Mouse (Mus musculus): Measurements from ENCODE around the gene Cacna2d3. TPM values are rescaled to one million over a fixed set of nuclear protein-coding genes. Genes with fewer than 3 reads are reported as not detected.

Gene Cacna2d3
- total and polyA plus RNA-seq, 2 experiments from 2014 or later: 0.19 TPM; not detected in 1

DNA sequence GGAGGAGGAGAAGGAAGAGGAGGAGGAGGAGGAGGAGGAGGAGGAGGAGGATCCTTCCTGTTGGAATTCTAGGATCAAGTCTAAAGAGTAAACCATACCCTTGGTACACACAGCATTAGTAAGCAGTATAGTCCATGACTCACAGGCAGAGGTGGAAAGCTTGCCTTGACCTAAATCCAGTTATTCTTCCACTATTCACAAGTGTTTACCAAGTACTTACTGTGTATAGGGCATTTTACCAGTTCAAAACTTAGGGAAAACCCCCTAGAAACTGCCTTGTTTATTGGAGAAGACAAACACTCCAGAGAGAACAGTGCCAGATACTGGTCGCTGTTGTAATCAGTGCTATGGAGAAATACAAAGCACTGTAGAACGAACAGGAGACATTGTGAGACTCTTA lies 443.3 kb downstream of the Cacna2d3 start:
- 68% methylated on average over 2 of the region's 2 CpGs for WGBS
- H3K4me1 ChIP-seq (ENCODE audit: control insufficient read depth, insufficient read depth): no peaks in the 10 kb centered on the region
- ATAC-seq (ENCODE audit: insufficient read depth, low read depth): no peak

DNA sequence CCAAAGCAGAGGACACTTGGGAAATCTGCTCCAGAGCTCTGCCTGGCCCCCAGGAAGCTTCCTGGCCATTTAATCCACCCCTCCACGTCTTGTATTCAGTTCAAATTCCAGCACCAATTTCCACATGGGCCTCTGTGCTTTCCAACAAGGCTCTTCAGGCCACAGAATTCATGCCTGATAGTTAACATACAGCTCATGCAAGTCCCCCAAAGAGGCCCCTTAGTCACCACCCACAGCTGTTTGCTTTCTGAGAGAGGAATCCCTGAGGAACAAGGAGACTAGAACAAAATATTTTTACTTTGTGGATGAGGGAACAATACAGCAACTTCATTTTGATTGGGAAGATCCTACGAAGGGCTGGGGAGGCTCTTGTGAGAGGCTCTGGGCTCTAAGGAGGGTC lies 444.0 kb downstream of the Cacna2d3 start:
- no peak for TF ChIP-seq CTCF (IDR thresholded peaks at IDR 0.05; ENCODE audit: low read depth)
- TF ChIP-seq EP300 (IDR thresholded peaks at IDR 0.05; ENCODE audit: low read depth): no peak
- WGBS: 52% methylated on average over 2 of the region's 2 CpGs
- H3K36me3 ChIP-seq (replicated peaks; ENCODE audit: control insufficient read depth, insufficient read depth, low read length): no peaks in the 10 kb centered on the region
- no peak overlapping the region for H3K27ac ChIP-seq (ENCODE audit: low read depth)
- H3K4me3 ChIP-seq (ENCODE audit: low read depth, low read length): no peak overlapping the region
- H3K4me1 ChIP-seq (ENCODE audit: control insufficient read depth, insufficient read depth): no peaks in the 10 kb centered on the region
- ATAC-seq (ENCODE audit: insufficient read depth, low read depth) (no peak), DNase-seq (ENCODE audit: low spot score) (no peak)
- H3K4me2 ChIP-seq (ENCODE audit: low read depth, low read length): no peak overlapping the region
- H3K27me3 ChIP-seq (ENCODE audit: control insufficient read depth, insufficient read depth, low read length): no peaks in the 10 kb centered on the region
- no peak overlapping the region for H3K9ac ChIP-seq (replicated peaks; ENCODE audit: low read depth, low read length)
- H3K9me3 ChIP-seq (replicated peaks; ENCODE audit: control insufficient read depth, low read length): no peaks in the 10 kb centered on the region

More for the DNA sequence above, 443.3 kb downstream of the Cacna2d3 start:
- TF ChIP-seq EP300 (IDR thresholded peaks at IDR 0.05; ENCODE audit: low read depth): no peak
- no peak for TF ChIP-seq CTCF (IDR thresholded peaks at IDR 0.05; ENCODE audit: low read depth)
- no peak overlapping the region for H3K4me3 ChIP-seq (ENCODE audit: low read depth, low read length)
- no peak overlapping the region for H3K4me2 ChIP-seq (ENCODE audit: low read depth, low read length)
- no peak for DNase-seq (ENCODE audit: low spot score)
- H3K9ac ChIP-seq (replicated peaks; ENCODE audit: low read depth, low read length): no peak overlapping the region
- no peaks in the 10 kb centered on the region for H3K9me3 ChIP-seq (replicated peaks; ENCODE audit: control insufficient read depth, low read length)
- H3K27ac ChIP-seq (ENCODE audit: low read depth): no peak overlapping the region
- H3K36me3 ChIP-seq (replicated peaks; ENCODE audit: control insufficient read depth, insufficient read depth, low read length): no peaks in the 10 kb centered on the region
- no peaks in the 10 kb centered on the region for H3K27me3 ChIP-seq (ENCODE audit: control insufficient read depth, insufficient read depth, low read length)

DNA sequence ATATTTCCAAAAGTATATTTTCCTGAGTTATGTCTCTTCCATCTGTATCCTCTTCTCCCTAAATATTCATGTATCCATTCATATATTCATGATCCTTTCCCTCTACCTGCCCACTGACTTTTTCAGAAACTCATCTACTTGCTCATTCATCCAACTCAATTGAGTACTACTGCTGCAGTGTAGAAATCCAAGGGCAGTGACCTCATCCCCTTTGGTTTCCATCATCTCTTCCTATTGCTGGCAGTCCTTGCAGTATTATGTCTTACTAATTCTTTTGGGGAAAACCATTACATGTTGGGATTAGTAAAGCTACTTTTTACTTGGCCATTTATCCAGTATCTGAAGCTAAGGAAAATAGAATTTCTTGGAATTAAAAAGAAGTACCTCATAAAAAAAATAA lies 447.8 kb downstream of the Cacna2d3 start:
- no peak overlapping the region for H3K27ac ChIP-seq (ENCODE audit: low read depth)
- no peak overlapping the region for H3K9ac ChIP-seq (replicated peaks; ENCODE audit: low read depth, low read length)
- DNase-seq (ENCODE audit: low spot score) (no peak), ATAC-seq (ENCODE audit: insufficient read depth, low read depth) (no peak)
- H3K27me3 ChIP-seq (ENCODE audit: control insufficient read depth, insufficient read depth, low read length): no peaks in the 10 kb centered on the region
- no peaks in the 10 kb centered on the region for H3K4me1 ChIP-seq (ENCODE audit: control insufficient read depth, insufficient read depth)
- H3K9me3 ChIP-seq (replicated peaks; ENCODE audit: control insufficient read depth, low read length): no peaks in the 10 kb centered on the region
- no peak for TF ChIP-seq EP300 (IDR thresholded peaks at IDR 0.05; ENCODE audit: low read depth)
- TF ChIP-seq CTCF (IDR thresholded peaks at IDR 0.05; ENCODE audit: low read depth): no peak
- H3K36me3 ChIP-seq (replicated peaks; ENCODE audit: control insufficient read depth, insufficient read depth, low read length): no peaks in the 10 kb centered on the region
- H3K4me3 ChIP-seq (ENCODE audit: low read depth, low read length): no peak overlapping the region
- no peak overlapping the region for H3K4me2 ChIP-seq (ENCODE audit: low read depth, low read length)

DNA sequence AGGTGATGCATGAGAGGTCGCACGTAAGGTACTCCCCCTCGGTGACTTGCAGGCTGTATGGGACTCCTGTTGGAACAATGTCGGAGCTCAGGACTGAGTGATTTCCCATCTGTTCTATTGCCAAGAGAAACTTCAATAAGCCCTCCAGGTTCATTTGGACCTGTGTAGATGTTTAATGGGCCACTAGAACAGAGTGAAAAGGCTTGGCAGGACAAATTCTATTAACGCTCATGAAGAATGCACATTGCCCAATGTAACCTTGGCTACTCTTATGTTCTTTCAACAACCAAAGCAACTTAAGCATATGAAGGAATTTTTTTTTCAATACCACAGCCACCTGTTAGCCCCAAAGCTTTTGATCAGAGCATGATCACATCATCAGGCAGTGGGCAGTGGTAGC lies 451.1 kb downstream of the Cacna2d3 start:
- no peaks in the 10 kb centered on the region for H3K9me3 ChIP-seq (replicated peaks; ENCODE audit: control insufficient read depth, low read length)
- no peak overlapping the region for H3K4me2 ChIP-seq (ENCODE audit: low read depth, low read length)
- WGBS: 89% methylated on average over 5 of the region's 5 CpGs
- H3K36me3 ChIP-seq (replicated peaks; ENCODE audit: control insufficient read depth, insufficient read depth, low read length): no peaks in the 10 kb centered on the region
- H3K27me3 ChIP-seq (ENCODE audit: control insufficient read depth, insufficient read depth, low read length): no peaks in the 10 kb centered on the region
- no peak overlapping the region for H3K9ac ChIP-seq (replicated peaks; ENCODE audit: low read depth, low read length)
- no peak overlapping the region for H3K4me3 ChIP-seq (ENCODE audit: low read depth, low read length)
- H3K4me1 ChIP-seq (ENCODE audit: control insufficient read depth, insufficient read depth): no peaks in the 10 kb centered on the region
- ATAC-seq (ENCODE audit: insufficient read depth, low read depth) (no peak), DNase-seq (ENCODE audit: low spot score) (no peak)
- no peak overlapping the region for H3K27ac ChIP-seq (ENCODE audit: low read depth)
- TF ChIP-seq CTCF (IDR thresholded peaks at IDR 0.05; ENCODE audit: low read depth): no peak

DNA sequence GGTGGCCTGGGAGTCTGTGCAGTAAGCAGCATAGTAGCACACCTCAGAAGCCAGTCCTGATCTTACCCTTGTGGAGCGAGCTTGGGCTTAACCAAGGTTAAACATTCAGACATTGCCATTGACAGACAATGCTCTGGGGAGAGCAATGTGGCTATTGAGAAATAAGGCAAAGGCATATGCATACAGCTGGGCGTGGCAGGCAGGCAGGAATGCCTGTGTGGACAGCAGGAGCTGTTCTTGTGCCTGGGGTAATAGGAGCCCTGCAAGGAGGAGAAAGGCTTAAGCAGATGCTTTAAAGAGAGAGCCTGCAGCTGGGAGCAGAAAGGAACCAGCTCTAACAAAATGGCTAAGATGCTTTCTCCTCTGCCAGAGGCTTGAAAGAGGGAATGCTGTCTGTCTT lies 451.8 kb downstream of the Cacna2d3 start:
- ATAC-seq (ENCODE audit: insufficient read depth, low read depth) (no peak), DNase-seq (ENCODE audit: low spot score) (no peak)
- TF ChIP-seq CTCF (IDR thresholded peaks at IDR 0.05; ENCODE audit: low read depth) (no peak), EP300 (IDR thresholded peaks at IDR 0.05; ENCODE audit: low read depth) (no peak)
- H3K27ac ChIP-seq (ENCODE audit: low read depth): no peak overlapping the region
- H3K4me3 ChIP-seq (ENCODE audit: low read depth, low read length): no peak overlapping the region
- no peaks in the 10 kb centered on the region for H3K9me3 ChIP-seq (replicated peaks; ENCODE audit: control insufficient read depth, low read length)
- no peak overlapping the region for H3K4me2 ChIP-seq (ENCODE audit: low read depth, low read length)
- 67% methylated on average over 2 of the region's 2 CpGs for WGBS
- no peak overlapping the region for H3K9ac ChIP-seq (replicated peaks; ENCODE audit: low read depth, low read length)
- H3K36me3 ChIP-seq (replicated peaks; ENCODE audit: control insufficient read depth, insufficient read depth, low read length): no peaks in the 10 kb centered on the region
- H3K4me1 ChIP-seq (ENCODE audit: control insufficient read depth, insufficient read depth): no peaks in the 10 kb centered on the region
- H3K27me3 ChIP-seq (ENCODE audit: control insufficient read depth, insufficient read depth, low read length): no peaks in the 10 kb centered on the region

DNA sequence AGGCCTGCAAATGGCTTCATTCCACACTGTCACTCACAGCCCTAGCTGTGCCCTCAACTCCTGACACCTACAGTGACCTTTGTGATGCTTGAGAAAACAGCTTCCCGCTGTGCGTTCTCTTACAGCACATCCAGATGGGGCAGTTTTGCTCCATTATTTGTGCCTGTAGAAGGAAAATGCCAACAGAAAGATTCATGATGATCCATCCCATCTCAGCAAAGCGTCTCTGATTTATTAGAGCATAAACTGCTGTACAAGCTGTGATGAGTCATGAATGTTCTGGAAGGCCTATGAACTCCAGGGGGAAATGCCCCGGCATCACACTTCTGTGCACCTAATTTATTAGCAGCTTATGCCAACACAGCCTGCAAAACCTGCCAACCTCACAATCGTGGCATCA lies 453.1 kb downstream of the Cacna2d3 start:
- no peak for DNase-seq (ENCODE audit: low spot score)
- H3K4me3 ChIP-seq (ENCODE audit: low read depth, low read length): no peak overlapping the region
- H3K4me2 ChIP-seq (ENCODE audit: low read depth, low read length): no peak overlapping the region
- no peaks in the 10 kb centered on the region for H3K27me3 ChIP-seq (ENCODE audit: control insufficient read depth, insufficient read depth, low read length)
- no peaks in the 10 kb centered on the region for H3K9me3 ChIP-seq (replicated peaks; ENCODE audit: control insufficient read depth, low read length)
- no peak for ATAC-seq (ENCODE audit: insufficient read depth, low read depth)
- no peaks in the 10 kb centered on the region for H3K4me1 ChIP-seq (ENCODE audit: control insufficient read depth, insufficient read depth)
- TF ChIP-seq EP300 (IDR thresholded peaks at IDR 0.05; ENCODE audit: low read depth): no peak
- no peak for TF ChIP-seq CTCF (IDR thresholded peaks at IDR 0.05; ENCODE audit: low read depth)
- H3K36me3 ChIP-seq (replicated peaks; ENCODE audit: control insufficient read depth, insufficient read depth, low read length): no peaks in the 10 kb centered on the region
- no peak overlapping the region for H3K9ac ChIP-seq (replicated peaks; ENCODE audit: low read depth, low read length)
- WGBS: 47% methylated on average over 5 of the region's 5 CpGs
- no peak overlapping the region for H3K27ac ChIP-seq (ENCODE audit: low read depth)

Data from heart, postnatal 0 days (tissue).